Mouse (Mus musculus): ENCODE data around the gene Lonp1. TPM values are rescaled to one million over a fixed set of nuclear protein-coding genes. Genes with fewer than 3 reads are reported as not detected.

Lonp1 gene
- total RNA-seq, 1 experiment from 2014 or later = 332 TPM

DNA sequence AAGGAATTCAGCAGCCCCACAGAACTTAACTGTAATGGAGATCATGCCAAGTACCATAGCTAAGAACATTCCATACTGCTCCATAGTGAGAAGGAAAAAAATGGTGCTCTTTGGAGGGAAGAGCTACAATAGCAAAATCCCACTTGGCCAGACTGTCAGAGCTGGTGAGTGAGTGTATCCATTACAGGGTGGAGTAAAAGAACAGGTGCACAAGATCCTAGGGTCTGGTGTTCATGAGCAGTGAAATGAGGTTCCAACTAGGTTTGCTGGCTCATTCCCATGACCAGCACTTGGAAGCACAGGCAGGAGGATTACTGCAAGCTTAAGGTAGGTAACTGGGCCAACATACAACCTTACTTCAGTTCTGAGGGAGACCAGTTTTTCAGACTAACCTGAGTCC lies 34.1 kb downstream of the Lonp1 start:
- DNase-seq = no peak

- DNase-seq = no peak
These were observed 37.8 kb downstream of the Lonp1 start for GRCm38 (mm10) chr17:56588921-56589320.

DNA sequence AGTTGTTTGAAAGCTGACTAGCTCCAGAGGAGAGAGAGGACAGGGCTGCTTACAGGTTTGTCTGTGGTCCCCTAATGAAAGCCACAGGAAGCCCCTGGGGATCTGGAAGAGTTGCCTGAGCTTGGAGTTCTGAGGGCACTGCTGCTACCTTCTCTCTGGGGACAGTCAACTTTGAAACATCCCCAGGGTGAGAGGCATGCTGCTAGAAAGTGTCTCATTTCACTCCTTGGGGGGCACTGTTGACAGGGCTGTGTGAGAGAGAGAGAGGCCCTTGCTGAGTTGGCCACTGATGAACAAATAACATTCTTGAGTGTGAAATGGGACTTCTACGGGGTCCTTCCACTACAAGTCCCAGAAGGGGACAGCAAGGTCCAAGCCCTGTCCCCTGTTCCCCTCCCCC lies 38.9 kb downstream of the Lonp1 start:
- DNase-seq = no peak

DNA sequence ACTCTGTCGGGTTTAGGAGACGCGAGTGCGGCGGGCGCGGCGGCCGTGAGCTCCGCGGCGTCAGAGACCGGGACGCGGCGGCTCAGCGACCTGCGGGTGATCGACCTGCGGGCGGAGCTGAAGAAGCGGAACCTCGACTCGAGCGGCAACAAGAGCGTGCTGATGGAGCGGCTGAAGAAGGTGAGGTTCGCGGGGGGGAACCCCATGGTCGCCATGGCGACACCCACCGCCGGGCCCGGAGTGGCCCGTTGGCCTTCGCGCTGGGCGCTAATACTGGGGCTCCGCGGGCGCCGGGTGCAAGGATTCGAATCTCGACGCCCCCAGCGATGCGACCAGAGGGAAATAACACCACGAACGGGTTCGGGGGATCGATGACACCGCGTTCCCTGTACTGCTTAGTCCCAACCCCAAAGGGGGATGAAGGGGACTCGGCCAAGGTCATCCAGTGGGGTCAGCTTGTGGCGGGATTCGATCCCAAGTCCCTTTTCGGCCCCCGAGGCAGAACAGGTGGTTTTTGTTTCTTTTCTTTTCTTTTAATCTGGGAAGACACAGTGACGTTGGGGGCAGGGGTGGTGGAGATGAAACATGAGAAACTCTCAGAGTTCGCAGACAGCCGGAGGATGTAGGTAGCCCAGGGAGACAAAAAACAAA lies 41.4 kb downstream of the Lonp1 start:
- peak; percentile 65 for DNase-seq

DNA sequence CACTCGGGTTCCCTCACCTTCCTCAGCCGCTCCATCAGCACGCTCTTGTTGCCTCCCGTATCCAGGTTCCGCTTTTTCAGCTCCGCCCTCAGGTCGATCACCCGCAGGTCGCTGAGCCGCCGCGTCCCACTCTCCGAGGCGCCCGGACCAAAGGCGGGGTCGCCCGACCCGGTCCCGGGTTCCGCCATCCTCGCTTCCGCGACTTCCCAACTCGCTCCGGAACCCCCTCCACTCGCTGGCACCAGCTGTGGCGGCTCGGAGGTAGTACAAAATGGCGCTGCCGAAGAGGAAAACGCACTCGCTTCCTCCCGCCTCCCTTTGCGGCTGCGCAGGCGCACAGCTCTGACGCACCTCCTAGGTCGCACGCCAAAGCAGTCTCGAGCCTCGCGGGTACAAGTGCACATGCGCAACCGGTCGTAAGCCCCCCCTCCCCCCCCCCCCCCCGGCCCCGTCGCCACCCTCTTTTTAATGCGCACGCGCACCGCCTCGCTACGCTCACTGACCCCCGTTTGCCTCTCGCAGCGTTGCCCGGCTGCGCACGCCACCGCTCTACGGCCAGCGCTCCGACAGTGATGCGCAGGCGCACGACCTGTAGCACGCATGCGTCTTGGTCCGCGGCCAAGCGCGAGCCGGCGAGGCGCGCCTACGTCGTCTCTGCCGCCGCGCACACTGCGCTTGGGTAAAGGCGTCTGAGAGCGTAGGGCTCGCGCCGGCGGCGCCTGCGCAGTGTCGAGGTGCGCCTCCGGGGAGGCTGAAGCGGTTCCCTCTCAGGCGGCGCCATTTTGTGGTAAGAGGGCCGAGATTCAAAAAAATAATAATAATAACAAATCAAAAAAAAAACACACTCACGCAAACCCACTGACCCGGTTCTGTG lies 42.2 kb downstream of the Lonp1 start, which contains the start of the genes Safb2 and Safb:
TSS of gene Safb2 (minus strand) at position 329 of the 874 bp plus-strand sequence.
TSS of gene Safb (plus strand) at position 569 of the 874 bp plus-strand sequence.
- DNase-seq = peak; percentile 99

GRCm38 (mm10) chr17:56583611-56584256 lies 43.0 kb downstream of the Lonp1 start:
- peak; percentile 83 for DNase-seq

DNA sequence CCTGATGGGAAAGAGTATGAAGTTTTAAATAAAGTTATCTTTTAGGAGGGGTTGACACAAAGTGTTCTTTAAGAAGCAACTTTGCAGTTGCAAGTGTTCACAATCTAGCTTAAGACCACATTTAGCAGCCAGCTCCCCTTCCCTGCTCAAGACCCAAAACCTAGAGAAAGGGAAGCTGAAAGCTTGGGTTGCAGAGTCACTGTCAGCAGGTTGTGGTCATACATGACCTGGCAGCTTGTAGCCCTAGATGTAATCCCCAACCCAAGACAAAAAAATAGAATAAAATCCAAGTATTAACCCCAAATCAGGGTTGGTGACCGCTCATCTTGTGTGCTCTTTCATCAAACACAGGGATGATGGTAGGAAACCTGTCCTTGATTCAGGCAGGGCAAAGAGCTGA lies 43.6 kb downstream of the Lonp1 start:
- DNase-seq = no peak

DNA sequence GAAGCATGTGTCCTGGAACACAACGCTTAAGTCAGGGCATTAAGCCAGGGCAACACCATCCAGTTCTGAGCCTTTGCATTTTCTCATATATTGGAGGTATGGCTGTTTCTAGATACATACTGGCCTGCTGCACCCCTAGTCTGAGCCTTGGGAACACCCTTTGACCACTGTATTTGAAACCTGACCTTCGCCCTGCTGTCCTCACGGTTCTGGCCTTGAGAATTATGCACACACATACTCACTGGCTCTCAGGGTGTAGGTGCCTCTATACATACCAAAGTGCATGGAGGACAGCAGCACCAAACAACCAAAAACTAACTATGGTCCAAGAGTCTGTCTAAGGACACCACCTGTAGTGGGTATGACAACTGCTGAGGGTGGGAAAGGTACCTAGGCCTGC lies 53.7 kb downstream of the Lonp1 start:
- DNase-seq = peak; percentile 4

DNA sequence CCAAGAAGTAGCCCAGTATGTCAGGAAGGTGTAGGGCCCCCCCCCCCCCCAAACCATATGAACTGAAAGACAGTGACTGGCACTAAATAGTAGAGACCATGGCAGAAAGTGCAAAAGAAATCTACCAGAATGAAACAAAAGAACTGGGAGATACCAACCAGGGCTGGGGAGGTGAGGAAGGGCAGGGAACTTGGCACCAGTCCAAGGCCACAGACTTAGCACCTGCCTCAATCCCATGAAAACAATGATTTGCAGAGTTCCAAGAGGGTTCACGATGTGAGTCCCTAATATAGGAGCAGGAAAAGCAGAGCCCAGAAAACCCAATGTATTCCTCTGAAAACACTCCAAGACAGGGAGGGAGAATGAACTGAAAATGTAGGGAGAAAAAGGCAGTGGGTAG lies 54.5 kb downstream of the Lonp1 start:
- no peak for DNase-seq

GRCm38 (mm10) chr17:56570287-56570686 lies 56.4 kb downstream of the Lonp1 start:
- no peak for DNase-seq

GRCm38 (mm10) chr17:56567370-56567769 lies 59.3 kb downstream of the Lonp1 start:
- peak; percentile 40 for DNase-seq

DNA sequence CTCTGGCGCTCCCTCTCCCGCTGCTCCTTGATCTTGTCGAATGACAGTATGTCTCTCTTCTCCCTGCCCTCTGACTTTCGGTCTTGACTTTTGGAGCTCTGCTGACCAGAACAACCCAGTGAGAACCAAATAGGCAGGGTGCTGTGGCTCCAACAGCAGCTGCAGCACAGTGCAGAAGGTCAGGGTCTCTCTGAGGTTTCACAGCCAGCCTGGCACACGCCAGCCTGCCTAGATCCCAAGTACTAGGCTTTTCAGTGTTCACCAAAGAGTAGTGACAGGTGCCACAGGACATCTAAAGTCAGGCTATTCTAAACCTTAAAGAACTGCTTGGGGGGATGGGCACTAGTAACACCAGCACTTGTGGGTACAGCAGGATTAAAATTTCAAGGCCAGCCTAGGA lies 59.8 kb downstream of the Lonp1 start:
- peak; percentile 37 for DNase-seq

DNA sequence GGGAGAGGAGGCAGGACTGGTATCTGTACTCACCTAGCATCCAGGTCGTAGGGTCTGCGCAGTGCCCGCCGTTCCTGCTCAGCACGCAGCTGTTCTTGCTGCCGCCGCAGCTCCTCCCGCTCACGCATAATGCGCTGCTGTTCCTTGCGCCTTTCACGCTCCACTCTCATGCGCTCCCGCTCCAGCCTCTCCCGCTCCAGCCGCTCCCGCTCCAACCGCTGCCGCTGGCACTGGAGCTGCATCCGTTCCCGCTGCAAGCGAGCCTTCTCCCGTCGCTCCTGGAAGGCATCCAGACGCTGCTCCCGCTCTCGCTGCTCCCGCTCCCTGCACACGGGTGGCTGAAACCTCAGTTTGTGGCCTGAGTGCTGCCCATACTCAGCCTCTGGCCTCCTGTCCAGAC lies 60.4 kb downstream of the Lonp1 start:
- peak; percentile 35 for DNase-seq

Other genes with a start within 250 kb of the Lonp1 start
- 97.0 and 102 TPM in 2 replicates for gene Ptprs, start 150.4 kb downstream of the Lonp1 start, total RNA-seq (2021)
- not detected in 2 replicates for gene Znrf4, start 114.5 kb downstream of the Lonp1 start, total RNA-seq (2021)
- gene Gm20219, start 72.5 kb downstream of the Lonp1 start, total RNA-seq (2021) = 0.70 and 1.3 TPM in 2 replicates
- 112 and 141 TPM in 2 replicates for gene Safb2, start 42.3 kb downstream of the Lonp1 start, total RNA-seq (2021)
- 104 and 121 TPM in 2 replicates for gene Safb, start 42.1 kb downstream of the Lonp1 start, total RNA-seq (2021)
- 450 and 452 TPM in 2 replicates for gene 2410015M20Rik, start 17.1 kb downstream of the Lonp1 start, total RNA-seq (2021)
- gene Rpl36, start 13.5 kb downstream of the Lonp1 start, total RNA-seq (2021) = 845 and 964 TPM in 2 replicates
- 1.8 and 2.0 TPM in 2 replicates for gene Catsperd, start 1.3 kb upstream of the Lonp1 start, total RNA-seq (2021)
- gene Ranbp3, start 46.4 kb upstream of the Lonp1 start, total RNA-seq (2021) = 59.4 and 63.8 TPM in 2 replicates
- 382 and 386 TPM in 2 replicates for gene Ndufa11, start 90.9 kb upstream of the Lonp1 start, total RNA-seq (2021)
- 22.3 and 23.9 TPM in 2 replicates for gene Vmac, start 91.1 kb upstream of the Lonp1 start, total RNA-seq (2021)
- 4.5 and 4.8 TPM in 2 replicates for gene Nrtn, start 130.6 kb upstream of the Lonp1 start, total RNA-seq (2021)
- gene Dus3l, start 137.9 kb upstream of the Lonp1 start, total RNA-seq (2021) = 29.1 and 37.2 TPM in 2 replicates
- 0.30 and 1.0 TPM in 2 replicates for gene Prr22, start 143.4 kb upstream of the Lonp1 start, total RNA-seq (2021)
- gene Rfx2, start 204.1 kb upstream of the Lonp1 start, total RNA-seq (2021) = 5.9 and 6.0 TPM in 2 replicates
- 0.44 and 0.64 TPM in 2 replicates for gene Acsbg2, start 247.6 kb upstream of the Lonp1 start, total RNA-seq (2021)
- 7.2 and 7.3 TPM in 2 replicates for gene 1700061G19Rik, start 248.6 kb upstream of the Lonp1 start, total RNA-seq (2021)